Mouse (Mus musculus) left cerebral cortex, adult 11 months (tissue): Measurements from ENCODE around the gene Rab35.

Source experiments
- DNase-seq: peaks from one replicate; pipeline ENCODE4 v3.0.0; 2022; ENCODE audit warnings: low spot score

Rab35 gene

GRCm38 (mm10) chr5:115649699-115650098 lies 18.0 kb downstream of the Rab35 start:
- DNase-seq = no peak

GRCm38 (mm10) chr5:115650885-115651284 lies 19.2 kb downstream of the Rab35 start:
- DNase-seq = no peak

- DNase-seq = no peak
These were observed 20.1 kb downstream of the Rab35 start for GRCm38 (mm10) chr5:115651821-115652220.

GRCm38 (mm10) chr5:115652681-115653575 lies 21.2 kb downstream of the Rab35 start:
- peak; percentile 99 for DNase-seq

GRCm38 (mm10) chr5:115653776-115654175 lies 22.1 kb downstream of the Rab35 start:
- no peak for DNase-seq

GRCm38 (mm10) chr5:115656677-115657076 lies 25.0 kb downstream of the Rab35 start:
- no peak for DNase-seq

GRCm38 (mm10) chr5:115657234-115657633 lies 25.5 kb downstream of the Rab35 start:
- no peak for DNase-seq

GRCm38 (mm10) chr5:115658352-115658751 lies 26.6 kb downstream of the Rab35 start:
- DNase-seq = no peak

- no peak for DNase-seq
These were observed 30.9 kb downstream of the Rab35 start for GRCm38 (mm10) chr5:115662658-115663057.

GRCm38 (mm10) chr5:115666366-115667065 lies 34.8 kb downstream of the Rab35 start:
- no peak for DNase-seq

- no peak for DNase-seq
These were observed 35.5 kb downstream of the Rab35 start for GRCm38 (mm10) chr5:115667210-115667609.

GRCm38 (mm10) chr5:115667894-115668293 lies 36.2 kb downstream of the Rab35 start:
- DNase-seq = no peak

GRCm38 (mm10) chr5:115668986-115669385 lies 37.3 kb downstream of the Rab35 start:
- no peak for DNase-seq

- no peak for DNase-seq
These were observed 38.3 kb downstream of the Rab35 start for GRCm38 (mm10) chr5:115669974-115670373.

- no peak for DNase-seq
These were observed 38.7 kb downstream of the Rab35 start for GRCm38 (mm10) chr5:115670406-115670805.

- DNase-seq = no peak
These were observed 40.1 kb downstream of the Rab35 start for GRCm38 (mm10) chr5:115671846-115672245.

GRCm38 (mm10) chr5:115685126-115685525 lies 53.4 kb downstream of the Rab35 start:
- DNase-seq = no peak

GRCm38 (mm10) chr5:115686716-115687115 lies 55.0 kb downstream of the Rab35 start:
- DNase-seq = no peak

- no peak for DNase-seq
These were observed 61.6 kb downstream of the Rab35 start for GRCm38 (mm10) chr5:115693271-115693670.

GRCm38 (mm10) chr5:115695191-115695770 lies 63.6 kb downstream of the Rab35 start:
- no peak for DNase-seq

GRCm38 (mm10) chr5:115696811-115697210 lies 65.1 kb downstream of the Rab35 start:
- DNase-seq = no peak
